In the genomic region with DNA sequence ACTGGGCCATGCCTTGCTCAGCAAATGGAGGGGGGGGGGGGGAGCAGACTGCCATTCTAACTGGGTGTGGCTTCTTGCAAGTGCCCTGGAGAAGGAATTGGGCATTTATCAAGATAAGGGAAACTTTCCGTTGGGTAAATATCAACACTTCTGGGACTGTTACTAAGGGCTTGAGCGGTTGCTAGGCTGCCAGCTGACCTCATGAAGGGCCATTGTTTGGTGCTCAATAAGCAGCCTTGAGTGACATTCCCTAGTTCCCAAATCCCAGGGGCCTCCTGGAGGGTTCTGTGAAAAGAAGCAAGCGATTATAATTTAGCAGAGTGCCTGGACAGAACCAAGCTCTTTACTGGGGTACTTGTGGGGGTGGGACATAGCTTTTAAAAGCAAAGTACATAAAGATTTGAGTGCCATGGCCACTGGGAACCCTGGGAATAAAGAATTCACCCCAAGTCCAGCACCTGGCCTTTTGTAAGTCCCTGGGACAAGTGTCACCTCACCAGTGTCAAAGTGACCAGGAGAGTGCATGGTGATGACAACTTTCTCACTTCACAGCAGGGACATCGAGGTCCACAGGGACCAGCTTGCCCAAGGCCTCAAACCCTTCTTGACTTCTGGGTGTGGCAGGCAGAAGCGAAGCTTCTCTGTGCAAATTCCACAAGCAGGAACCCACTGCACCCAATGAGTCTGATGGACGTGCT, we compare ENCODE assay signal across 13 mouse cellular contexts.
DNase-seq lines count a peak whose midpoint lies in the region; ATAC-seq and TF ChIP-seq lines count a peak whose summit lies in the region.
"Had no signal": no experiment of that assay in that cellular context is flagged by ENCODE, and none has a peak within 500 bp of the region (broad histone marks: within the 10 kb centered on the region; RNA-seq: fewer than 3 reads in every experiment).

No protein-coding gene starts in this region.

- H3K9ac ChIP-seq in hindbrain, postnatal 0 days (replicated peaks; ENCODE audit: low read length): no peak overlapping the region
- H3K9ac ChIP-seq in midbrain, embryonic 13.5 days (replicated peaks): no peak overlapping the region

- TF ChIP-seq CTCF in hindbrain, postnatal 0 days (IDR thresholded peaks at IDR 0.05; ENCODE audit: low read depth): no peak

- 26% methylated on average over 6 of the region's 6 CpGs for WGBS in forebrain, embryonic 10.5 days
- 32% methylated on average over 6 of the region's 6 CpGs for WGBS in hindbrain, postnatal 0 days
- WGBS in midbrain, embryonic 13.5 days: 19% methylated on average over 6 of the region's 6 CpGs

- ATAC-seq in hindbrain, postnatal 0 days: peak; percentile 9; the same call in 1 of the 2 replicates
- ATAC-seq in midbrain, embryonic 13.5 days: peak; percentile 84

- H3K27ac ChIP-seq in forebrain, embryonic 10.5 days: peak overlapping the region; percentile 88
- H3K27ac ChIP-seq in hindbrain, postnatal 0 days: no peak overlapping the region
- H3K27ac ChIP-seq in midbrain, embryonic 13.5 days: no peak overlapping the region
- H3K27ac ChIP-seq: heart, embryonic 10.5 days had no signal

- H3K36me3 ChIP-seq in forebrain, embryonic 10.5 days (replicated peaks): no peaks in the 10 kb centered on the region
- no peaks in the 10 kb centered on the region for H3K36me3 ChIP-seq in hindbrain, postnatal 0 days (ENCODE audit: insufficient read depth, low read length)
- no peaks in the 10 kb centered on the region for H3K36me3 ChIP-seq in midbrain, embryonic 13.5 days
- H3K36me3 ChIP-seq: heart, embryonic 10.5 days had no signal

- peaks cover 88% of the 10 kb centered on the region for H3K4me1 ChIP-seq in forebrain, embryonic 10.5 days
- H3K4me1 ChIP-seq in hindbrain, postnatal 0 days (ENCODE audit: insufficient read depth, low read length): peaks cover 16% of the 10 kb centered on the region; the same call in 1 of the 2 replicates
- peaks cover 27% of the 10 kb centered on the region for H3K4me1 ChIP-seq in midbrain, embryonic 13.5 days (replicated peaks)
- H3K4me1 ChIP-seq: heart, embryonic 10.5 days had no signal

- H3K27me3 ChIP-seq in forebrain, embryonic 10.5 days (ENCODE audit: poor library complexity, severe bottlenecking): peaks cover 25% of the 10 kb centered on the region
- H3K27me3 ChIP-seq in hindbrain, postnatal 0 days (ENCODE audit: insufficient read depth, low read length): no peaks in the 10 kb centered on the region
- peaks cover 41% of the 10 kb centered on the region for H3K27me3 ChIP-seq in midbrain, embryonic 13.5 days

- H3K9me3 ChIP-seq in forebrain, embryonic 10.5 days: no peaks in the 10 kb centered on the region
- H3K9me3 ChIP-seq in hindbrain, postnatal 0 days (ENCODE audit: low read length): no peaks in the 10 kb centered on the region
- no peaks in the 10 kb centered on the region for H3K9me3 ChIP-seq in midbrain, embryonic 13.5 days
- H3K9me3 ChIP-seq: heart, embryonic 10.5 days had no signal

- no peak overlapping the region for H3K4me2 ChIP-seq in hindbrain, postnatal 0 days (ENCODE audit: low read depth, low read length)
- 0 out of 2 replicates have a peak overlapping the region, but pooled peaks have one; percentile 4 for H3K4me2 ChIP-seq in midbrain, embryonic 13.5 days (replicated peaks)
- H3K4me2 ChIP-seq: liver, embryonic 11.5 days had no signal

- DNase-seq in embryo, embryonic 10.5 days (ENCODE audit: low spot score): peak; percentile 79
- DNase-seq in forebrain, embryonic 10.5 days (ENCODE audit: extremely low spot score, low spot score): peak; percentile 82
- peak; percentile 61 for DNase-seq in hindbrain, postnatal 0 days (ENCODE audit: low spot score)
- no peak for DNase-seq in adrenal gland, adult (ENCODE audit: inconsistent age in 2 of 2, low spot score in 1 of 2)
- no peak for DNase-seq in thymus, postnatal 14 days
- no peak for DNase-seq in layer of hippocampus, adult 9-11 months
- DNase-seq: cerebellum, adult 18-20 months; kidney, adult 2 months; thymus, postnatal 25 days had no signal

- H3K4me3 ChIP-seq in forebrain, embryonic 10.5 days: no peak overlapping the region; the same call in 1 of the 2 replicates
- no peak overlapping the region for H3K4me3 ChIP-seq in hindbrain, postnatal 0 days (ENCODE audit: low read length)
- no peak overlapping the region for H3K4me3 ChIP-seq in midbrain, embryonic 13.5 days (replicated peaks)
- H3K4me3 ChIP-seq: heart, embryonic 10.5 days; myocyte had no signal

Comparison
In these comparisons a context has a peak if more than half of its experiments do, and no peak if none do; other contexts are left out.
1. DNase-seq: peak in embryo, embryonic 10.5 days (single experiment), forebrain, embryonic 10.5 days (single experiment) and hindbrain, postnatal 0 days (single experiment); none in adrenal gland, adult (0 of 2), thymus, postnatal 14 days (single experiment) and layer of hippocampus, adult 9-11 months (single experiment).